Mouse (Mus musculus): ENCODE measurements around the gene Nol6.

The Nol6 gene

DNA sequence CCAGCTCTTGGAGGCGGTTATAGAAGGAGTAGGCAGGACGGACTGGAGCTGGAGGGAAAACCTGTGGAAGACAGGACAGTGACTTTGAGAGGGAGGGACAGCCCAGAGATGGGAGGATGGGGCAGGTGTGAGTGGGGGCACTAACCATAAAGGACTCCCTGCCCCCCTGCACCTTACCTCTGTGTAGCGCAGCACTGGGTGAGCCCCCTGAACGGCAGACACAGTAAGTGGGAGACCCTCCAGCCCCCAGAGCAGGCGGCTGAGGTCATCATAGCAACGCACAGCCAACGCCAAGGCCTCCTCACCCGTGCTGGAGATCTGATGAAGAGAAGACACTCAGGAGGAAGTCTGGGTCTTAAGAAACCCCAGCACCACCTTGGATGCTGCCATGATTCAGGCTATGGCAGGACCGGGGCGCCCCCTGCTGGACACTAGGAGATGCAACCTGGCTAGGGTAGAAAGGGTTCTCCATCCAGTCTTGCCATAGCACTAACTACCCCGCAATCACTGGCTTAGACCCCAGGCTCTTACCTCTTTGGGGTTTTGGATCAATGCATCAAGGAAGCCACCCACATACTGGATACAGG is 5.5 kb downstream of the Nol6 start:
- DNase-seq (ENCODE audit: low read depth, low spot score) = no peak

DNA sequence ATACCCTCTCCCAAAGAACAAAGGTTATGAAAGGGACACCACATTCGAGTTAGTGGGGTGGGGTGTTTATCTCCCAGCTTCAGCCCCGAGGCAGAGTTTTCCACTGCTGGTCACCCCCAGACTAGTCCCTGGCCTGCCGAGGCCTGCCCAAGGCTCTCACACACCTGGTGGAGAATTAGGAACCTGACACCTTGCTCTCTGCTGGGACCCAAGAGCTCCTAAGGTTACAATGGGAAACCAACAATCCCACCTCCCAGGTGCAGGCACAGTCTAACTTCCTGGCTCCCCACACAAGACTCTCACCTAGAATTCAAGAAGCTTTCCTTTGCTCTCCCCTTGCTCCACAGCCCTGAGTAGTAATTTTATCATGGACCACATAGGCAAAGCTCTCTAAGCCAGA is 7.4 kb downstream of the Nol6 start:
- no peak for DNase-seq (ENCODE audit: low read depth, low spot score)

DNA sequence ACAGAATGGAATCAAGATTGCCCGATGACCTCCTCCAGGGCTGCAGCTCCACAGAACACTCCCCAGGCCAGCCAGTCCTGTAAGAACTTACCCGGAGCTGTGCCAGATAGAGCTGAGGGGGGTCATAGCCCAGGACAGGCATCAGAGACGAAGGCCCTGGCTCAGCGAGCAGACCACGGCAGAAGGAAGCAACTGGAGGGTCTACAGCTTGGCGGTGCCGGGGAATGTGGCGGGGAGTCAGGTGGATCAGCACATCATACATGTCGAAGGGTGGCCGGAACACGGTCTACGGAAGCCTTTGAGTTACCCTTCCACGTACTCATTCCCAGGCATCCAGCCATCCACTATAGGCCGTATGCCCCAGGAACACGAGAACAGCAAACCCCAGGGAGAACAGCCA is 8.5 kb downstream of the Nol6 start:
- no peak for DNase-seq (ENCODE audit: low read depth, low spot score)

DNA sequence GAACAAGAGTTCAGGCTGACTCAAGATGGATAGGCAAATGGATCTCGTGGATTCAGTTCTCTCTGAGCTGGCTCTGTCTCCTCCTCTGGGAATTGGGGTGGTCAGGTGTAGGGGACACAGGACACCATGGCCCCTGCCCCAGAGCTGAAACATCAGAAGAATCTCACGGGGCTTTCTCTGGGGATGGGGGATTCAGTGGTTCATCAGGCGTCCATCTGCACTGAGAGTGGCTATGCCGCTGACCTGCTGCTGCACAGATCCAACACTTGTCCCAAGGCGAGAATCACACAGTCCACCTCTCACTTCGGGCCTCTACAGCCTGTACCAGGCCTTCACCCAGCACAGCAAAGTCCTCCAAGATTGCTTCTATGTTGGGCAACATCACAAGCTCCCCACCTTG is 9.2 kb downstream of the Nol6 start:
- DNase-seq (ENCODE audit: low read depth, low spot score) = no peak

DNA sequence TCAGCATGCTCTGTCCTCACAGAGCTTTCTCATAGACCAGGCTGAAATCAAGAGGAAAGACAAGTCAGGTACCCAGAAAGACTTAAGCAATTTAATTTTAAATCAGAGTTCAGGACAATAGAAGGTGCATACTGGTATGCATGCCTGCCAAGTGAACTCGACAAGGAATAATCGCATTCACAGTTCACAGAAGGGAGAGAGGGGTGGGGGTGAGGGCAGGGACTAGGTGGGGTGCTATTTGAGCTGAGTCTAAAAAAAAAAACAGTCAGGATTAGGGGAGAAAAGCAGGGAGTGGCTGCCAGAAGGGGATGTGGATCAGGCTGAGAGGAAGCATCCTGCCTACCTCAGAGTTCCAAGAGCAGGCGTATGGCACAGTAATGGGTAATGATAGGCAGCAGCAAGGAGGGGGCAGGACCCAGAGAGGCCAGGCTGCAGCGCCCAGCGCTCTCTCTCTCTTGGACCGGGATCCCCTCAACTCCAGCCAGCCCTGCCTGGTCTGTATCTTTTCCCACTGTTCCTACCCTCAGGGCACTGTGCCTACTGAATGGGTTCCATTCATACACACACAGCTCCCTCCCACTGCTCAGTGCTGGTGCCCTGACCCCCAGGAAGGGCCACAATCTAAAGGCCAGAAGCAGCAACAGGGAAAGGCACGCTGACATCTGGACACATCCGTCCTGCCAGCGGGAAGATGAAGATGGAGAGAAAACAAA is 9.7 kb downstream of the Nol6 start:
- no peak for DNase-seq (ENCODE audit: low read depth, low spot score)

DNA sequence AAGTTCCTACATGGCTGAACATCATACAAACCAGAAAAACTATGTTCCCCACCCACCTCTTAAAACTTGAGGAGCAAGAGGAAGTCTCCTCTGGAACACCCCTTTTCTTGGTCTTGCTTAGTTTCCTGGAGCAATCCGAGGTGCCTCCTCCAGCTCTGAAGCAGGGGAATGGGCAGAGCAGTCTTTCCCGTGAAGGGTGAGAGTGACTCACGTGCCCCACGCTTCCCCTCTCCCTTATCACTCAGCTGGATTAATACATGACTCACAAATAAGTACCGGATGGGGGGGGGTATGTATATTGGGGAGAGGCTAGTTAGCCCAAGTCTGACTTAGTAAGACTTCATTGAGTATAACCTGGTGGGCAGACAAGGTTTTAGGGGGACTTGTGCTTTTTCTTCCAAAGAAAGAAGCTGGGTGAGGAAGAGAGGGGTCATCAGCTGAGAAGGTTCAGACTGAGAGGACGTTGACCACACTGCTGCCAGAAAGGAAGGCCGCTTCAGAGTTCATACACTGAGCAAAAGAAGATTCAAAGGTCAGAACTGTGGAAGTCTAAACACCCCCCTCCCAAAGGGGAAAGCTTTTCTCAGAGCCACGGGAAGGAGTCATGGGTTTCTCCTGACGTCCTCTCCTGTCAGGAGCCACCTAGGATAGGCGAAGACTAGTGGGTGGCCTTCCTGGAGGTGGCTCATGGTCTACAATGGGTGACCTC is 15.4 kb downstream of the Nol6 start:
- DNase-seq (ENCODE audit: low read depth, low spot score) = no peak

DNA sequence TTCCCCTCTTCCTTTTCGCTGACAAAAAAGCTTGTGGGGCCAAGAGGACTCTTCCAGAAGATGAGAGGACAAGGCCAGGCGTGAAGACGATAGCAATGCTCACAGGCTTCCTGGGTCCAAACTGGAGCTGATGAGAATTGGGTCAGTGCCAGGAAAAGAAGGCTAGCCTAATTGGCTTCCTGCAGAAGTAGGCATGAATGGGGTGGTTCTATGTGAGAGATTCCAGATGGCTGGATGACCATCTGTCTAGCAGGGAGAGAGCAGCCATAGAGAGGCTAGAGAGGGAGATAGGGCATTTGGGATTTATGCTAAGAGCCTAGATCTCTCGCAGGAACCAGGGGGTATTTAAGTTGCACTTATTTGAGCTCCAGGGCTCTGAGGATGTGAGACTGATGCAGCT is 16.8 kb downstream of the Nol6 start:
- DNase-seq (ENCODE audit: low read depth, low spot score) = no peak

DNA sequence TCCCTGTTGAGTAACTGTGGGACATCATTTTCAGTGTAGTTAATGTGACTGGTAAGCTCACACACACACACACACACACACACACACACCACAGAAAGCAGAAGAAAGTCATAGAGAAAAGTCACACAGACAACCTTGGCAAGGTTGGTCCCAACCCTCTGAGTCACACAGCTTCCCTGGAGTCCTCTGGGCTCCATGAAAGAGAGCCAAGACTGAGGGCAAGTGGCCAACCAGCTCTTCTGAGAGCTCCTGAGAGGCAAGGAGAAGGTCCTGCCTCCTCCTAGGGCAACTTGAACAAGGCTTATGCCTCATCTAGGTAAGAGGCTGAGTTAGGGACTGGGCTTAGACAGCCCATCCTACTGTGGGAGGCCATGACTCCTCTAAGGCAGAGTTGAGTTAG is 21.4 kb downstream of the Nol6 start:
- DNase-seq (ENCODE audit: low read depth, low spot score) = no peak

DNA sequence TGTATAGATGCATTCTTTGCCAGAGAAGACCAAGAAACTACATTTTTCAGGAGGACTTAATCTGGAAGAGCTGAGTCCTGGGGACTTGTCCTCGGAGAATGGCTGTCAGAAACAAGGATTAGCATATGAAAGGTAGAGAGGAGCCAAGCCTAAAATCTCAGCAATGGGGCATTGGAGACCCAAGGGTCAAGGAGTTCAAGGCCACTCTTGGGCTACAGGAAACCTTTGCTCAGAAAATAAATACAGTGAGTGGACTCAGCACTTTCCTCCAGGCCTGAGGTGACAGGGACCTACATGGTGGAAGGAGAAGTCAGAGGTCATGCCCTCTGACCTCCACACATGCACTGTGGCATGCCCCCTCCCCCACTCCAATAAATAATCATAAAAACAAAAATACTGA is 23.3 kb downstream of the Nol6 start:
- no peak for DNase-seq (ENCODE audit: low read depth, low spot score)

DNA sequence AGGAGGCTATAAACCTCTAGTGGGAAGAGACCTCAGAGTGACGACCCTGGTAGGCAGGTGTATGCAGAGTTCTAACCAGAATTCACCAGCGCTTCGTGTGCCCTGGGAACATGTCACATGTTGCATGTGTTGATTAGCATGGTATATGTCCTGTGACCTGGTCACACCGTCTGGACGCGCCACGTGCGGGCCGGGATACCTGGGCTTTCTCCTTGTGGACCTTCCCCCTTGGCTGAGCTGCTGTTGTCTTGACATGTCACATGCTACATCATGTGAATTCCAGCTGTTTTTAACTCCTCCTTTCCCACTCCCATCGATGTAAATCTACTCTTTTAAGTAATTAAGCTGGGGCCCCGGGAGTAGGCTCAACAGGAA is 25.7 kb downstream of the Nol6 start:
- no peak for DNase-seq (ENCODE audit: low read depth, low spot score)

DNA sequence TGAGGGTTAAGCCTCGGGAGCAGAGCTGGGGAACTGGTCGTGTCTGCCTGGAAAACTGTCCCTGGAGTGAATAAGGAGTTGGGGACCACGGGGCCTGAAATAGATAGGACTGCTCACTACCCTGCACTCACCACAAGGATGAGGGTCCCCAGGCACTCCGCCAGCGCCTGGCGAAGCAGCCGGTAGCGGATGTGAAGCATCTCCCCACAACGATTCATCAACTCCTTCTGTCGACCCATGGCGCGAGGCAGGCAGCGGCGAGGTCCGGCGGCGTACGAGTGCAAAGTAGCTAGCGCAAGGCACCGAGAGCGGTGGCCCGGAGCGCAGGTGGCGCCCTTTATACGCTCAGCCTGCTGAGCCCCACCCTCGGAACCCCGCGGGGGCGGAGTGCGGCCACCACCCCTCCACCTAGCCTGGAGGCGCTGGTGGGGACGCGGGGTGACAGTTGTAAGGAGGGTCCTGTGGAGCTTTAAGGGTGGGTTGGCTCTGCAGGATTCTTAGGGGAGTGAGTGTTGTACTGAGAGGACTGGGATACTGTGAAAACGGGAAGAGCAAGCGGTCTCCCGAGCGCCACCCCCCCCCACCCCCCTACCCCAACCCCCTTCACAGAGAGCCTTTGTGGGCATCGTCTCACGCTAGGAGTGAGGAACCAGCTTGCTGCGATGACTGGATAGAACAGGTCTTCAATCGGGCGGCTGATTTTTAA is 26.2 kb downstream of the Nol6 start, which contains the start of gene Aqp3:
TSS of gene Aqp3 (minus strand) at position 313 of the 706 bp plus-strand sequence.
- DNase-seq (ENCODE audit: low read depth, low spot score) = no peak

DNA sequence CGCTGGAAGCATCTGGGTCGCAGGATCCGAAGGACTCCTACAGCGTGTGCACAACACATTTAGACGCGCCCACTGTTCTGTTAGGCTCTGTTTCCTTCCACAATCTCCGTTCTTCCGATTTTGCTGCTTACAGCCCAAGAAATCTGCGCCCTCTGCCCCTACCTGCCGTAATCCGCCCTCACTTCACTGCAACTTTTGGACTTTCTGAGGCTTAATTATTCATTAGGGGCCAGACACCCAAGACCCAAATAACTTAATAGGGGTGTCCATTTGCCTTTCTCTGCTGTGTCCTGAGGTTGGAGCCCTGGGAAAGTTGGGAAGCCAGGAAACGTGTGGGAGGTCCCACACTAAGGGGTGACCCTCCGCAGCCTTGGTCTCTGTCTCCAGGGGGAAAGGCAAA is 26.9 kb downstream of the Nol6 start:
- no peak for DNase-seq (ENCODE audit: low read depth, low spot score)

DNA sequence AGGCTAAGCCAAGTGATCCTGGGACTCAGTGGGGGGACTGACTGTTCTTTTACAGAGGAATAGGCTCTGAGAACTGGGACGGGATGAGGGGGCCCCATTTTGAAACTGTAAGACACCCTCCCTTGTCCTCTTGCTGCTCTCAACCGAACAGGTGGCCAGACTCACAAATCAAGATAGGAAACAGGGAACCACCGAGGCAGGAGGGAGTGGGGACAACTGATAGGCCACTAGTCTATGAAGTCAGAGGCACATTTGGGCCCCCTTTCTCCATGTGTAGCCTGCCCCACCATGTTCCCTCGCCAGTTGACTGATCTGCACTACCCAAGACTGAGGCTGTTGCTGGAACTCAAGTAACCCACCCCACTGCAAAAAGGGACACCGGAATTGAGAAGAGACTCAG is 27.5 kb downstream of the Nol6 start:
- no peak for DNase-seq (ENCODE audit: low read depth, low spot score)

DNA sequence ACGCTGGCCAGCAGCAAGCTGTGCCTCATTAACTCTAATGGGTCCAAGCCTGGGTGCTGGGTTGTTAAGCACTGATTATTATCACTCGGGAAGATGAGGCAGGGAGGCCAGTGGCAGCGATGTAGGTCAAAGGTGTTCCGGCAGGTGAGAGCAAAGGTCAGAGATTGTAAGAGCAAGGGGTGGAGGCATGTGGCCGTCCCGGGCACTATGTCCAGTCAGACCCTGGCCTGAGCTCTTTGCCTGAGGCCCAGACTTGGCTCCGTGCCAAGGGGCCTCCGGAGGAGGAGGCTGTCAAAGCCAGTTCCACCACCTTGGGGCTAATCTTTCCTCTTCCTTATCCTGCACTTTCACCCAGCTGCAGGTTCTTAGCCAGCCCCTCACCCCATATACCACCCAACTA is 28.1 kb downstream of the Nol6 start:
- no peak for DNase-seq (ENCODE audit: low read depth, low spot score)

DNA sequence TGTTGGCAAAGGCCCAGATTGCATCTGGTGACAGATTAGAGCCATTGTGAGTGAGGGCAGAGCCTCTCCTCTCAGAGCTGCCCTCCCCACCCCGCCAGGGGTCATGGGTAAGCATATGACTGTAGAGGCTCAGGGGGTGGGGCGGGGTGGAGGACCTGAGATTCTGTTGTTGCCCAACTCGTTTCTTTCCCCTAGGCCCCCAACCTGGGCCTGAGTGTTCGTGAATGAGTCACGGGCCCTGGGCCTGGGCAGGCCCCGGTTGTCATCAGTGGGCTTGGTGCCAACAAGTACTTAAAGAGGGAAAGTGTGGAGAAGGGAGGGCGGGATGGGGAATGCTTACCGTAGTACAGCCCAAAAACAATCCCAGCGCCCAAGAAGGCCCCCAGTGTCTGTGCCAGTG is 29.9 kb downstream of the Nol6 start:
- no peak for DNase-seq (ENCODE audit: low read depth, low spot score)

DNA sequence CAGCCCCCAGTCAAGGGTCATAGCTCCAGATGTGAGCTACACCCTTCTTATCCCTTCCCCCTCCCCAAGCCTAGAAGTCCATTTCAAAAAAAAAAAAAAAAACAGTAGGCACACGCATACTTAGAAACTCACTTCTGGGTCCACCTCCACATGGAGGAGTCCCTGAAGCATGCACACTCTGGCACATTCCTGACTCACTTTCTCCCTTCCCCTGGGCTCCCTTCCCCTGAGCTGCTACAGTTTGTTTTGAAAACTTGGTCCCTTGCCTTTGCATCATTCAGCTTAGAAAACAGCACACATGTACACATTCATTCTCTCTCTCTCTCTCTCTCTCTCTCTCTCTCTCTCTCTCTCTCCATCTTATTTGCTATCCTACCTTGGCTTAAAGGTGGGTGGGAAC is 31.3 kb downstream of the Nol6 start:
- no peak for DNase-seq (ENCODE audit: low read depth, low spot score)

DNA sequence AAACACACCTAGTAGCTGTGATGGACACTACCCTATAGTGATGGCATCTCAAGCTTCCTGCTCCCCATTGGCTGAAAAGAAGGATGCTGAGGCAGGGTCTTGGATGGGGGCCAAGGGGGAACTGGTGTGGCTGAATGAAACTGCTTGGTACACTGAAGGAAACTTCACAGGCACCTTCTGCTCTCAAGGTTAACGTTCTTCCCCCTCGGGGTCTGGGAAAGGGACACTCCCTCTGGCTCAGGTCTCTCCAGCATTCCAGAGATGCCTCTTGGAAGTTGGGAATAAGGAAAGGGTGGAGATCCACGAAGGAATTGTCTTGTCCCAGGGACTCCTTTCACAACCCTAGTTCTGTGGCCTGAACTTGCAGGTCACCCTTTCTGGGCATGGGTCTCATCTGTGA is 32.9 kb downstream of the Nol6 start:
- no peak for DNase-seq (ENCODE audit: low read depth, low spot score)

DNA sequence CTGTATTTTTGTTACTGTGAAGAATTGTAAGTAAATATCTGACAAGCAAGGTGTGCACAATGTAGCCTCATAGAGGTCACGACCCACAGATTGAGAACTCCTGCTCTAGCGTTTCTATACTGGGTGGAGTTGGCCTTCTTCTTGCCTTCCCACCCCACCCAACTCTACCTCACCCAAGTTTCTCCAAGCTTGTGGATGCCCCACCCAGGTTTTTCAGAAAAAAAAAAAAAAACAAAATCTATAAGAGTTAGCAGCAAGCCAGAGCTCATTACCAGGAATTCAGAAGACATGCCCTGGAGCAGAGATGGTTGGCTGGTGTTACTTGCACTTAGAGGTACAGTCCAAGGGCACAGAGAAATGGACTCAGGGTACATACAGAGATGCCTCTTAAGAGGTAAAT is 34.5 kb downstream of the Nol6 start:
- DNase-seq (ENCODE audit: low read depth, low spot score) = no peak

DNA sequence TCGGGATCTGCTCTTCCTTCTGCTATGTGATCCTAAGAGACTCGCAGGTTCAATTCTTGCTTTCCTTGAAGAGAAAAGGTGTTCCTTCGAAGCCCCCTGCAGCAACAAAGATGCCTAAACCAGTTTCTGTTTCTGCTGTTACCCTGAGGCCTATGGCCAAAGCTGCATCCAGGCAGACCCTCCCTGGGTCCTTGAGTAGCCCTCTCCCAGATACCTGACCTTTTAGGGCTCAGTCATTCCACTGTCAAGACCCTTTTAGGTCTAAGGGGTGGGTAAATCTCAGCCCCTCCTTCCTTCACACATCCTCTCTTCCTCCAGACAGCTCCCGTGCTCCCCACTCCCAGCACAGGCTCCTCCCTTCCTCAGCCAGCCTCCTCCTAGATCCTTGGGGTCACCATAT is 35.1 kb downstream of the Nol6 start:
- no peak for DNase-seq (ENCODE audit: low read depth, low spot score)

DNA sequence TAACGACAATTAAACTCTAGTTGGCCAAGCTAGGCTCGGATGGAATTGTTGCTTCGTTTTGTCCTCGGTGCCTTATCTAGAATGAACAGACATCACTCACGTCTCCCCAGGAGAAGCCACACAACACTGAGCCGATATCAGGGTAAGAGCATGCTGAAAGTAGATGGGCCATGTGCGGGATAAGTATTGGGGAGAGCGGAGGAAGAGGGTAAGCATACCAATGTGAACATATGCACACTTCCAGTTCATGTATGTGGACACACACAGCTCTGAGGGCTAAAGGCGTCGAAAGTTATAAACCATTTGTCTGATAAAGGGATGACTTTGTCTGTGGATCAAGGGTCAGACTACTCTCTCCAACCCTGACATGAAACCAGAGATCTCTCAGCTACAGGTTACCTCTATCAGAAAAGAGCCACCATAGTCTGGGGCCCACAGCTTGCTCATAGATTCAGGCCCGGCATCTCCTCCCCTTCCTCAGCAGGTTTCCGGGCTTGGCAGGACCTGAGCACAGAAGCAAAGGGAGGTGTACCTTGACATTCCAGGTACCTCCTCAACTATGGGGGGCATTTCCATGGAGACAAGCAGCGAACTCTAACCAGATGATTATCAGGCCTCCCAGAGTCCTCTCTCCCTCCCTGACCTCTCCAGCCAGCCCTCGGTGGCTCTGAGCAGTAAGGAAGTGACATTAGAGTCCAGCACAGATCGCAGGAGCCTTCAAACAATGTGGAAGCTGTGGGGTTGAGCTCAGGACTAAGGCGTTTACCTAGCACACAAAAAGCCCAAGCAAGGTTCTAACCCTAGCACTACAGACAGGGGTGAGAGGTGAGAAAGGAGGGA is 36.6 kb downstream of the Nol6 start:
- DNase-seq (ENCODE audit: low read depth, low spot score) = no peak

DNA sequence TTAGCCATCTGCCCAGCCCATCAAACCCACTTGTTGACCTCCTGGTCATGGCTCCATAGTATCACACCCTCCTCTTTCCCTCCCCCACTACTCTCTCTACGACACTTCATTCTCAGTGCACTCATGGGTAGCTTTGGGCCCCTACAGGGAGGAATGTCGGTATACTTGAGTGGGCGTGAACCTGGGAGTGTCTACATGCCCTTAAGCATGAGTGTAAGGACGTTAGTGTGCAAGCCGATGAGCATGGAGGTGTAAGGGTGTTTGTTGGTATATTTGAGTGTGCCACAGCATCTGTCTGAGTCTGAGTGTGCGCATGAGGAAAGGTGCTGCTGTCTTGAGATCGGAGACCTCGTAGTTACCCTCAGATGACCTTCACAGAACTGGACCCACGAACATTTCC is 37.3 kb downstream of the Nol6 start:
- DNase-seq (ENCODE audit: low read depth, low spot score) = no peak

DNA sequence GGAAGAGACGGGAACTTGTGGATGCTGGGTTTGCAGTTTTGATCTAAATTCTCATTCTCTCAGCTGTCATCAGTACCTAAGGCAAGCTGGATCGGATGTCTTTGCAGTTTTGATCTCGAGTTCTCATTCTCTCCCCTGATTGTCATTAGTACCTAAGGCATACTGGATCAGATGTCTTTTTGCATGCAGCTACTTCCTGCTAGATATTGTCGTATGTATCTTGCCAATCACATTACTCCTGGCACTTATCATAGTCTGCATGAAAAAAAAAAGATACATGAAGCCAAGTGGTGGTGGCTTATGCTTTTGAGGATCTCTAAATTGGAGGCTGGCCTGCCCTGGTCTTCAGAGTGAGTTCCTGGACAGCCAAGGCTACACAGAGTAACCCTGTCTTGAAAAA is 39.4 kb downstream of the Nol6 start:
- no peak for DNase-seq (ENCODE audit: low read depth, low spot score)

All from retina, adult 2 months (tissue).